Mouse (Mus musculus) naive thymus-derived CD4-positive, alpha-beta T cell, adult 5 months (primary cell): Measurements from ENCODE around the gene Vmn2r72. TPM values are rescaled to one million over a fixed set of nuclear protein-coding genes. Genes with fewer than 3 reads are reported as not detected.

Experiments used
- polyA plus RNA-seq: library from polyadenylated mRNA; unstranded; fragments of 100-300 nt; shearing (Covaris generic); gene quantifications from one replicate; pipeline ENCODE4 v1.2.1, GENCODE M21; 2017

Gene Vmn2r72
- not detected for polyA plus RNA-seq

GRCm38 (mm10) chr7:85754997-85755396 lies at the start of gene Vmn2r72:
Gene Vmn2r72 (minus strand): TSS chr7:85755097.

Other genes starting within 250 kb of the Vmn2r72 start
- gene Vmn2r71, start 192.0 kb downstream of the Vmn2r72 start, polyA plus RNA-seq, result not detected
- gene Vmn2r70, start 185.9 kb downstream of the Vmn2r72 start, polyA plus RNA-seq, result 0.09 TPM
- gene Vmn2r73, start 121.2 kb upstream of the Vmn2r72 start, polyA plus RNA-seq, result 0.05 TPM
- 0.11 TPM for gene Vmn2r74, start 206.5 kb upstream of the Vmn2r72 start, polyA plus RNA-seq